Mouse (Mus musculus): ENCODE measurements around the gene Olfr702.

DNA sequence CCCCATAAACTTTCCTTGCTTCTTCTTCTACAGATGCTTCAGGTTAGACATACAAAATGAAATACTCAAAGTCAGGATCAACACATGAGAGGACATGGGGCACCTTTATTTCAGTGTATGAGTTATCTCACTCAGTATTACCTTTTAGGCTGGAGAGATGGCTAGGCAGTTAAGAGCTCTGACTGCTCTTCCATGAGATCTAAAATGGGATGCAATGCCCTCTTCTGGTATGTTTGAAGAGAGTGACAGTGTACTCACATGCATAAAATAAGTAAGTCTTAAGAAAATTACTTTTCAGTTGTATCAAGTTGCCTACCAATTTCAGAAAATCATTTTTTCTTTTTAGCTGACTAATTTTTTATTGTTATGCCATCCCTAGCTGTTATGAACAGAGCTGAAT, 45.4 kb downstream of the Olfr702 start:
- no peak for TF ChIP-seq CTCF (IDR thresholded peaks at IDR 0.05; ENCODE audit: low read depth, low read length)
- TF ChIP-seq POLR2A (IDR thresholded peaks at IDR 0.05; ENCODE audit: insufficient read depth, low read length): no peak

Measured in ES-Bruce4 (cell line).